Mouse (Mus musculus) embryonic fibroblast, embryonic 13.5 days (primary cell): Measurements from ENCODE around the gene Tnnc1.

Experiments used
- CTCF ChIP-seq: IDR thresholded peaks from 2 replicates; pipeline ENCODE4 v1.5.1; 2011; ENCODE audit warnings: mild to moderate bottlenecking, control low read depth, low read length, moderate library complexity, borderline replicate concordance; ENCODE audit not compliant: insufficient read depth
- POLR2A ChIP-seq: IDR thresholded peaks from 2 replicates; pipeline ENCODE4 v1.6.1; 2011; ENCODE audit warnings: low read depth, mild to moderate bottlenecking, control low read depth, low read length, moderate library complexity

- TF ChIP-seq CTCF = no peak
- peak; percentile 58 for TF ChIP-seq POLR2A
These were observed 42.3 kb downstream of the Tnnc1 start for GRCm38 (mm10) chr14:31250222-31251083.
